Mouse (Mus musculus) stomach, embryonic 15.5 days (tissue): ENCODE data around the gene Cbx7. TPM values are rescaled to one million over a fixed set of nuclear protein-coding genes. Genes with fewer than 3 reads are reported as not detected.
A peak's percentile ranks its signal among the peaks of the same experiment; 100 is the strongest.

Experiments used
- ATAC-seq: fragments of 200-750 bp; cut with Nextera tagmentation; 2 replicates; pipeline ENCODE4 v1.8.0; 2017; ENCODE audit warnings: low read depth, moderate number of reproducible peaks, moderate TSS enrichment; ENCODE audit not compliant: insufficient read depth, low FRiP score
- H3K27ac ChIP-seq: fragments of 300-500 bp; sonication (generic); 2 replicates; pipeline ENCODE4 v1.5.1; 2015; ENCODE audit warnings: mild to moderate bottlenecking, inconsistent platforms
- H3K27me3 ChIP-seq: fragments of 300-500 bp; sonication (generic); replicated peaks from 2 replicates; pipeline ENCODE4 v1.6.1; 2015; ENCODE audit warnings: inconsistent platforms
- H3K36me3 ChIP-seq: fragments of 300-500 bp; sonication (generic); 2 replicates; pipeline ENCODE4 v1.6.1; 2015; ENCODE audit warnings: inconsistent platforms
- H3K4me1 ChIP-seq: fragments of 300-500 bp; sonication (generic); 2 replicates; pipeline ENCODE4 v1.6.1; 2015; ENCODE audit warnings: inconsistent platforms
- H3K4me2 ChIP-seq: fragments of 300-500 bp; sonication (generic); 2 replicates; pipeline ENCODE4 v1.6.1; 2015; ENCODE audit warnings: mild to moderate bottlenecking, inconsistent platforms
- H3K4me3 ChIP-seq: fragments of 300-500 bp; sonication (generic); replicated peaks from 2 replicates; pipeline ENCODE4 v1.5.1; 2015; ENCODE audit warnings: inconsistent platforms
- H3K9ac ChIP-seq: fragments of 300-500 bp; sonication (generic); 2 replicates; pipeline ENCODE4 v1.6.1; 2015; ENCODE audit warnings: inconsistent platforms
- H3K9me3 ChIP-seq: fragments of 300-500 bp; sonication (generic); 2 replicates; pipeline ENCODE4 v1.6.1; 2016; ENCODE audit warnings: inconsistent platforms
- WGBS: fragments of 180-500 bp; shearing (Covaris S2); methylation state at CpG from one replicate; pipeline ENCODE4 v1.1.7; 2015; 5-methylcytosine and 5-hydroxymethylcytosine counted together
- polyA plus RNA-seq: library from polyadenylated mRNA; unstranded; fragments of >200 nt; fragmentation: Nextera tagmentation; extraction: Ambion mirVana; gene quantifications from 2 replicates; pipeline ENCODE4 v1.2.1, GENCODE M21; 2015

Gene Cbx7
- polyA plus RNA-seq, 1 experiment from 2014 or later = 4.9 TPM

GRCm38 (mm10) chr15:79883352-79883822, 87.5 kb downstream of the Cbx7 start:
- peak overlapping the region; percentile 86 for H3K27ac ChIP-seq
- no peaks in the 10 kb centered on the region for H3K9me3 ChIP-seq
- peak overlapping the region; percentile 22; the same call in 1 of the 2 replicates for H3K9ac ChIP-seq
- H3K4me1 ChIP-seq = peaks cover 20% of the 10 kb centered on the region
- peak overlapping the region; percentile 70 for H3K4me2 ChIP-seq
- ATAC-seq = peak; percentile 65
- WGBS = under 1% methylated on average over 30 of the region's 30 CpGs
- no peaks in the 10 kb centered on the region for H3K36me3 ChIP-seq
- H3K27me3 ChIP-seq = no peaks in the 10 kb centered on the region
- peak overlapping the region; percentile 50 for H3K4me3 ChIP-seq

GRCm38 (mm10) chr15:79882623-79883267, 88.2 kb downstream of the Cbx7 start:
- H3K4me1 ChIP-seq = peaks cover 20% of the 10 kb centered on the region
- H3K4me3 ChIP-seq = peak overlapping the region; percentile 50
- no peaks in the 10 kb centered on the region for H3K27me3 ChIP-seq
- no peaks in the 10 kb centered on the region for H3K36me3 ChIP-seq
- no peaks in the 10 kb centered on the region for H3K9me3 ChIP-seq
- no peak overlapping the region for H3K9ac ChIP-seq
- ATAC-seq = no peak
- H3K4me2 ChIP-seq = peak overlapping the region; percentile 70
- 0 out of 2 replicates have a peak overlapping the region, but pooled peaks have one; percentile 8 for H3K27ac ChIP-seq
- 30% methylated on average over 19 of the region's 19 CpGs for WGBS

GRCm38 (mm10) chr15:79880477-79880876, 90.4 kb downstream of the Cbx7 start:
- Histone ChIP-seq H3K9ac (no peak overlapping the region), H3K4me3 (no peak overlapping the region), H3K4me1 (peaks cover 20% of the 10 kb centered on the region), H3K27ac (no peak overlapping the region), H3K9me3 (no peaks in the 10 kb centered on the region), H3K36me3 (no peaks in the 10 kb centered on the region), H3K27me3 (no peaks in the 10 kb centered on the region), H3K4me2 (no peak overlapping the region)
- no peak for ATAC-seq
- WGBS = 77% methylated on average over 3 of the region's 3 CpGs

GRCm38 (mm10) chr15:79879319-79879718, 91.6 kb downstream of the Cbx7 start:
- H3K27me3 ChIP-seq = no peaks in the 10 kb centered on the region
- H3K4me1 ChIP-seq = peaks cover 20% of the 10 kb centered on the region
- peak; percentile 87 for ATAC-seq
- H3K27ac ChIP-seq = peak overlapping the region; percentile 91
- peak overlapping the region; percentile 41; the same call in 1 of the 2 replicates for H3K4me2 ChIP-seq
- WGBS = 12% methylated on average over 13 of the region's 13 CpGs
- no peaks in the 10 kb centered on the region for H3K9me3 ChIP-seq
- H3K9ac ChIP-seq = no peak overlapping the region
- no peaks in the 10 kb centered on the region for H3K36me3 ChIP-seq
- H3K4me3 ChIP-seq = no peak overlapping the region

- Histone ChIP-seq H3K4me2 (peak overlapping the region; percentile 41; the same call in 1 of the 2 replicates), H3K4me1 (peaks cover 20% of the 10 kb centered on the region), H3K36me3 (no peaks in the 10 kb centered on the region), H3K9ac (no peak overlapping the region), H3K27ac (peak overlapping the region; percentile 91), H3K4me3 (no peak overlapping the region), H3K9me3 (no peaks in the 10 kb centered on the region), H3K27me3 (no peaks in the 10 kb centered on the region)
- 49% methylated on average over 6 of the region's 6 CpGs for WGBS
- ATAC-seq = peak; percentile 12; the same call in 1 of the 2 replicates
These were observed 92.2 kb downstream of the Cbx7 start for GRCm38 (mm10) chr15:79878725-79879136.

- H3K4me1 ChIP-seq = peaks cover 16% of the 10 kb centered on the region
- no peak for ATAC-seq
- H3K9me3 ChIP-seq = no peaks in the 10 kb centered on the region
- H3K4me3 ChIP-seq = no peak overlapping the region
- 87% methylated on average over 18 of the region's 18 CpGs for WGBS
- no peak overlapping the region for H3K4me2 ChIP-seq
- H3K36me3 ChIP-seq = no peaks in the 10 kb centered on the region
- no peak overlapping the region for H3K9ac ChIP-seq
- no peaks in the 10 kb centered on the region for H3K27me3 ChIP-seq
- no peak overlapping the region for H3K27ac ChIP-seq
These were observed 95.5 kb downstream of the Cbx7 start for GRCm38 (mm10) chr15:79875261-79875995.

GRCm38 (mm10) chr15:79873995-79874394, 96.9 kb downstream of the Cbx7 start:
- H3K9me3 ChIP-seq = no peaks in the 10 kb centered on the region
- H3K36me3 ChIP-seq = no peaks in the 10 kb centered on the region
- WGBS = 55% methylated on average over 2 of the region's 2 CpGs

GRCm38 (mm10) chr15:79873545-79873944, 97.4 kb downstream of the Cbx7 start:
- H3K4me2 ChIP-seq = no peak overlapping the region
- H3K4me1 ChIP-seq = no peaks in the 10 kb centered on the region
- H3K4me3 ChIP-seq = no peak overlapping the region
- H3K27ac ChIP-seq = no peak overlapping the region
- no peaks in the 10 kb centered on the region for H3K27me3 ChIP-seq
- H3K36me3 ChIP-seq = no peaks in the 10 kb centered on the region
- no peaks in the 10 kb centered on the region for H3K9me3 ChIP-seq
- H3K9ac ChIP-seq = no peak overlapping the region
- no peak for ATAC-seq
- WGBS = 90% methylated on average over 8 of the region's 8 CpGs

More at GRCm38 (mm10) chr15:79873995-79874394, 96.9 kb downstream of the Cbx7 start:
- Histone ChIP-seq H3K4me3 (no peak overlapping the region), H3K27ac (no peak overlapping the region), H3K9ac (no peak overlapping the region), H3K4me2 (no peak overlapping the region), H3K4me1 (0 out of 2 replicates have a peak, but pooled peaks cover 4% of the 10 kb centered on the region), H3K27me3 (no peaks in the 10 kb centered on the region)
- no peak for ATAC-seq

GRCm38 (mm10) chr15:79867260-79868002, 103.5 kb downstream of the Cbx7 start:
- no peak overlapping the region for H3K27ac ChIP-seq
- WGBS = 82% methylated on average over 3 of the region's 3 CpGs
- no peak overlapping the region for H3K4me3 ChIP-seq
- no peaks in the 10 kb centered on the region for H3K36me3 ChIP-seq
- no peak overlapping the region for H3K9ac ChIP-seq
- no peak for ATAC-seq
- H3K4me2 ChIP-seq = no peak overlapping the region
- no peaks in the 10 kb centered on the region for H3K9me3 ChIP-seq
- H3K4me1 ChIP-seq = no peaks in the 10 kb centered on the region
- H3K27me3 ChIP-seq = no peaks in the 10 kb centered on the region
